Mouse (Mus musculus) heart, embryonic 12.5 days (tissue): Measurements from ENCODE around the gene F930015N05Rik. TPM values are rescaled to one million over a fixed set of nuclear protein-coding genes. Genes with fewer than 3 reads are reported as not detected.

Experiments
- polyA plus RNA-seq: library from polyadenylated mRNA; unstranded; fragments of >200 nt; fragmentation: Nextera tagmentation; extraction: Ambion mirVana; gene quantifications from 2 replicates; pipeline ENCODE4 v1.2.1, GENCODE M21; 2016

Gene F930015N05Rik
- polyA plus RNA-seq, 1 experiment from 2014 or later: not detected

Other genes with a start within 250 kb of the F930015N05Rik start
- gene Hs3st3a1, start 1.3 kb downstream of the F930015N05Rik start, polyA plus RNA-seq: 1.6 and 1.7 TPM in 2 replicates